Mouse (Mus musculus) kidney, adult 2 months (tissue): ENCODE measurements at regions not wholly inside any gene's neighbourhood (a gene's known extent, or its start where the extent isn't known, plus 50 kb on each side); places are given as distances from the start of the nearest gene placed in this dataset.

Source experiments
- CTCF ChIP-seq: fragments of 200-500 bp; conservative IDR thresholded peaks from 2 replicates; pipeline ENCODE4 v1.5.1; 2011; ENCODE audit warnings: low read depth, mild to moderate bottlenecking, control low read depth, low read length, moderate library complexity, mixed read lengths; ENCODE audit not compliant: insufficient read depth, insufficient read length
- POLR2A ChIP-seq: fragments of 200-500 bp; IDR thresholded peaks from one replicate; pipeline ENCODE4 v1.6.1; 2011; ENCODE audit warnings: low read depth, low read length, control low read depth

DNA sequence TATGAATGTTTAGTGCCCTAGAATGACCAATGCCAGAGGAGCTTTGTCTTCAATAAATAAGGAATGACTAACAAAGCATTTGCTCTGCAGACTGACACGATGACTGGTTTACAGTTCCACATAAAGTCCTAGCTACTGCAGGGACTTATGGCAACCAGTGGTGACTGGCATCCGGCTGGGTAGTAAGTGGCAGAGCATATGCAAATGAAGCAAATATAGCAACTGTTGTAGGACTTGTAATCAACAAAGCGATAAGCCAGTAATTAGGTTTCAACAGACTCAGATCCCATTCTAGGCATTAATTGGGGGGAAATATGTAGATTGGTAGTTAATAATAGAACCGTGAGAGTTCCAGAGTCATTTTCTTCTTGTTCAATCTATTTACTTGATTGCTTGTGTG lies 379.2 kb upstream of the Sptlc3 start:
- no peak for TF ChIP-seq CTCF
- no peak for TF ChIP-seq POLR2A
